Mouse (Mus musculus) WW6 (cell line): ENCODE data around the gene Nr5a1.
A peak's percentile ranks its signal among the peaks of the same experiment; 100 is the strongest.

Source experiments
- DNase-seq: peaks from one replicate; pipeline ENCODE4 v3.0.0-alpha.2; 2013; ENCODE audit warnings: low read depth, low spot score

Gene Nr5a1

GRCm38 (mm10) chr2:38650340-38650739, 64.0 kb downstream of the Nr5a1 start:
- no peak for DNase-seq

GRCm38 (mm10) chr2:38647661-38648060, 66.7 kb downstream of the Nr5a1 start:
- no peak for DNase-seq

- no peak for DNase-seq
Measured at GRCm38 (mm10) chr2:38647201-38647606, 67.1 kb downstream of the Nr5a1 start.

- peak; percentile 54 for DNase-seq
Measured at GRCm38 (mm10) chr2:38645936-38646335, 68.4 kb downstream of the Nr5a1 start.

GRCm38 (mm10) chr2:38643625-38644427, 70.5 kb downstream of the Nr5a1 start, which contains the start of gene Psmb7:
Psmb7 (minus strand) TSS chr2:38644087.
- DNase-seq, result peak; percentile 81
